Mouse (Mus musculus): ENCODE data around the gene Elk4.

DNA sequence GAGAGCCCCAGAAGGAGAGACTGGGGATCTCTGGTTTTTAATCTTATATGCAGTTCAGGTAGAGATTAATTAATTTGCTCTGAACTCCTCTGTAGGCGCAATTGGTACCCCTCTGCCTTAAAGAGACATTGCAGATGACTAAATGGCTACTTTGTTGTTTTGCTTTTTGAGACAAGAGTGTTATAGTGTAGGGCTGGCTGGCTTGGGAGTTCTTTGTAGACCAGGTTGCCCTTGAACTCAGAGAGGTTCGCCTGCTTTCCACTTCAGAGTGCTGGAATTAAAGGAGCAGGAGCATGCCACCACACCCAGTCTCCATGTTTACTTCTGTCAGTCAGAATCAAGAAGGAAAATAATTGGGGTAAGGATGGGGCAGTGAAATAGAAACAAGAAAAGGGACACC is 4.3 kb upstream of the Elk4 start:
- TF ChIP-seq CTCF (IDR thresholded peaks at IDR 0.05; ENCODE audit: low read depth) (no peak), EP300 (IDR thresholded peaks at IDR 0.05; ENCODE audit: low read depth) (no peak)

All from liver, embryonic 14.5 days (tissue).